18 mouse cellular contexts compared by ENCODE assay signal in genomic region chr4:151881590-151881989, GRCm38 (mm10).
"Had no signal": no experiment of that assay in that cellular context is flagged by ENCODE, and none has a peak within 500 bp of the region (broad histone marks: within the 10 kb centered on the region; RNA-seq: fewer than 3 reads in every experiment).

No protein-coding gene starts in this region.

- DNase-seq: kidney, adult 9 months; kidney, postnatal 14 days; kidney, postnatal 4 days; layer of hippocampus, adult 9-11 months; liver, embryonic 13.5 days; lung, adult 2 months; lung, postnatal 14 days; lung, postnatal 4 days; midbrain, embryonic 14.5 days; right cerebral cortex, adult 18-20 months; right cerebral cortex, postnatal 14 days; right cerebral cortex, postnatal 4 days; thymus, adult 2 months; thymus, postnatal 14 days; thymus, postnatal 4 days had no signal

- H3K27me3 ChIP-seq: neural tube, embryonic 12.5 days; neural tube, embryonic 15.5 days had no signal

- H3K36me3 ChIP-seq: liver, embryonic 13.5 days; neural tube, embryonic 12.5 days; neural tube, embryonic 15.5 days had no signal

- H3K4me1 ChIP-seq: liver, embryonic 13.5 days had no signal

- H3K27ac ChIP-seq: liver, embryonic 13.5 days; neural tube, embryonic 12.5 days; neural tube, embryonic 15.5 days; stomach, postnatal 0 days had no signal

- H3K4me3 ChIP-seq: liver, embryonic 13.5 days; neural tube, embryonic 12.5 days; neural tube, embryonic 15.5 days had no signal
